Mouse (Mus musculus): ENCODE measurements around the gene Snd1.

Snd1 gene

DNA sequence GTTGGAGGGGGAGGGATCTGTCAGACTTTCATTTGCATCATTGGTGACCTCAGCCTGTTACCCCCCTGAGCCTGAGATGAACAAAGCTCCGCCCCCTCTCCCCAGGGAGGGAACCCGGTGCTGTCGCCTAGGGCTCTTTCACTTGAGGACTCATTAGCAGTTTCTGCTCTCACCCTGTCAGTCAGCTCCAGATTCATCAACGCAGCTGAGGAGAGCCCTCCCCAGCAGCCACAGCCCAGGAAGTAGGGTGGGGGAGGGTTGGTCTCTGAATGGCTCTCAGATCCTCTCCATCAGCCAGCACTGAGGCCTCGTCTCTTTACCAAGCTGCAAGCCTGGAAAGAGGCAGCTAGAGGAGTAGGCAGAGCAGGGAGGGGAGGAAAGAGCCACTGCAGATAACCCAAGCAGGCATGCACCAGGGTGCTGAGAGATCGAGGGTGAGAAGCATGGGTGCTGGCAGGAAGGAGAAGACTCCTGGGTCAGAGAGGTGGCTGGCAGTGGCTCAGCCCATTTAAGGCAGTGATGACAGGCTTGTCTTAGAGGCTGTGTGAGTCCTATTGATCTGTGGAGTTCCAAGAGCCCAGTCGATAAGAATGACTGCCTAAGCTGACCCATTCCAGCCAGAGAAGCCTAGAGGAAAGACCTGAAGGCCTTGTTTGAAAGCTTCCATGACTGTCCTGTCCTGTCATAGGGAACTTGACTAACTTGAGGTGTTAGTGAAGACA lies 403.2 kb downstream of the Snd1 start:
- peak; percentile 92 for DNase-seq

DNA sequence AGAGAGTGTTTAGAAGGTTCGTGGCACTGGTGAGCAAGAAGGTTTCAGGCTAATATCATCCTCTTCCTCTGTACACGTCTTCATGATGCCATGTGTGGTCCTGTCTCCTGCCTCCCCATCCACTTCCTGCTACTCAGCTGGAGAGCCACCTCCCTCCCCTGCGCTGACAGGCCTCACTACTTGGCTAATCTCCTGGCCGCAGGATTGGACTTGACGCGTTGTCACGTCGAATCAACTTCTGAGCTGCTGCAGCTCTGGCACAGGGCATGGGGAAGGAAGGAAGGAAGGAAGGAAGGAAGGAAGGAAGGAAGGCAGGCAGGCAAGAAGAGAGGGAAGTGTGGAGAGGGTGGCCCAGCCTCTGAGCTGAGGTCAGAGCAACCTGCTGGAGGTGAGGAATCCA lies 404.4 kb downstream of the Snd1 start:
- DNase-seq, result no peak

GRCm38 (mm10) chr6:28880909-28881308 lies 406.0 kb downstream of the Snd1 start:
- peak; percentile 94 for DNase-seq

DNA sequence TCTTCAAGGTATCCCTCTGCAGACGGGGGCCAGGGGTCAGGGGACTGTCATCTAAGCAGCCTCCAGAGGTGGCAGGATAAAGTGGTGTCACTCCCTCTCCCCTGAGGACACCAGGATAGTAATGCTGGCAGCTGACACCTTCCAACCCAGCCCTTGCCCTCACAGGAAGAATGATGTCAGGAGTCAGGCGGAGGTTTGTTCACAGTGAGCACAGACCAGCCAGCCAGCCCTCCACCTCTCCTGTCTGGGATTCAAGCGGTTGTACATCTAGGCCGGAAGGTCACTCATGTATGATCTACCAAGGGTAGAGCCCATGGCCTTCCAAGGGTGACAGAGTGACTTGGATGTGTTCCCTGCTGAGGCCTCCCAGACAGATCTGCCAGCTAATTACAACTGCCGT lies 408.6 kb downstream of the Snd1 start:
- peak; percentile 95 for DNase-seq

DNA sequence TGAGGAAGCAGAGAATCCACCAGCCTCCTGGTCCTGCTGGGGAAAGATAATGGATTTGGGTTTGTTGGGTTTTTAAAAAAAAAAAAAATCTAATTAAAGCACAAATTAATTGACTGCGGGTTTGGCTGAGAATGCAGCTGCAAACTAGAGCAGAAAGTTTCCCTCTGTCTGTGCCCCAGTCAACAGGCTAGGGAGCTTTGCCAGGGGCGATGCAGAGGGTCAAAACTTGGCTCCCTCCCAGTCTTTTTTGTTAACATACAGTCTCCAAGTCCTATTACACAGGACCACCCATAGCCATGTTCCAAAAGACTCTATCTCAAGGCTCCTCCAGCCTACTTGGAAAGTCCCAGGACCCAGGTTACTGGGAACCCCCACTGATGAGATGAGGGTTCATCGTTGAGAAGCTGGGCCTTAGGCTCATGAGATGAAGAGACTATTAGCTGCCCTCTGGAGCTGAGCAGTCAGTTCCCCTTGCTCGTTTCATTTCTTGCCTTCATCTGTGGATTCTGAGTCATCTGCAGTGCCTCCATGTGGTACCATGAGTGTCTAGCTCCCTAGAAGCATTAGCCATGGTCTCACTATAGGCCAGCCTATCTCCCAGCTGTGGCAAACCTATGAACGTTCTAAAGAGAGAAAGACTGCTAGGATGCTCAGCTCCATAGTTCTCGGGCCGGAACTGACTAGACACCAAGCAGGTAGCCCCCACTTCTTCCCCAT lies 411.9 kb downstream of the Snd1 start:
- no peak for DNase-seq

- no peak for DNase-seq
These were observed 415.5 kb downstream of the Snd1 start for GRCm38 (mm10) chr6:28890426-28890825.

- no peak for DNase-seq
These were observed 416.5 kb downstream of the Snd1 start for GRCm38 (mm10) chr6:28891480-28891879.

DNA sequence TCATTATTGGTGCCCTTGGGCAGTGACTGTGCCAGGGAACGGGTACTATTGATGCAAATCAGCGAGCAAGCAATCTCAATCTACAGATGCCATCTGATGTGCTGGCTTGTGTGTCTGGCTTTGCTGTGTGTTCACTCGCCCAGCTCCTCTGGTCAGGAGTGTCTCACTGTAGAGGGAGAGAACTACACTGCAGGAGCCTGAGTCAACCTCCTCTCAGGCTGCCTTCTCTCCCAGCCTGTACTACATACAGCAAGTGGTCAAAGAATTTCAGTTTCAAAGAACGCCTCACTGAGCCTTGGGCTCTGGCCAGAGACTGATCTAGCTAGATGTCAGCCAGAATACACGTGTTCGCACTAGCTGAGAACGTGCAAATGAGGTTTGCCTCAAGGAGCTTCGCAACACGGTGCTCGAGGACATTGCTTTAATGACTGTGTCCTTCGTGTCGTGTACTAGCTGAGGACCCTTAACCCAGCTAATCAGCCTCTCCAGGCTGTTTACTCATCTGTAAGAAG lies 420.1 kb downstream of the Snd1 start:
- no peak for DNase-seq

- peak; percentile 96 for DNase-seq
These were observed 420.8 kb downstream of the Snd1 start for GRCm38 (mm10) chr6:28895726-28896125.

DNA sequence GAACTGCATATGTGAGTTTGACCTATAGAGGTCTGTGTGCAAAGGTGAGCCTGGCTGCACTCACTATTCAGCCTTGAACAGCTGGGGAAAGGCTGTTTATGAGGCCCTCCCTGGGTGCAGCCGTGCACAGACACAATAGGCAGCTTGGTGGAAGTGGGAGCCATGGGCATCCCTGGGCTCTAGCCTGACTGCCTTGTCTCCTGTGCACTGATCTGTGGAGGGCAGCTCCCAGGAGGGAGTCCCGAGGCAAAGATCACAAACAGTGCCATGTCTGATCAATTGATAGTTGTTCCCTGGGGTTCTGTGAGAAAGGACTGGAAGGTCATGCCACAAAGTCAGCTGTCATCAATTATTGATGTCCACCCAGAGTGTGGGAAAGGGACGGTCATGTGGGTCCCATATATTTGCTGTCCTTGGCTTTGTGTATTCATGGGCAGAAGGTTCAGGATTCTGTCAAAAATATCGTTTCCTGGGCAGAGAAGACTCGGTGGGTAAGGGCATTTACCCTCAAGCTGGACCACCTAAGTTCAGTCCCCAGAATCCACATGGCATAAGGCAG lies 421.9 kb downstream of the Snd1 start:
- no peak for DNase-seq

GRCm38 (mm10) chr6:28897326-28898085 lies 422.6 kb downstream of the Snd1 start:
- DNase-seq, result no peak

GRCm38 (mm10) chr6:28898836-28899235 lies 423.9 kb downstream of the Snd1 start:
- DNase-seq, result peak; percentile 94

GRCm38 (mm10) chr6:28902573-28902972 lies 427.6 kb downstream of the Snd1 start:
- DNase-seq, result no peak

- no peak for DNase-seq
These were observed 429.5 kb downstream of the Snd1 start for GRCm38 (mm10) chr6:28904417-28904816.

DNA sequence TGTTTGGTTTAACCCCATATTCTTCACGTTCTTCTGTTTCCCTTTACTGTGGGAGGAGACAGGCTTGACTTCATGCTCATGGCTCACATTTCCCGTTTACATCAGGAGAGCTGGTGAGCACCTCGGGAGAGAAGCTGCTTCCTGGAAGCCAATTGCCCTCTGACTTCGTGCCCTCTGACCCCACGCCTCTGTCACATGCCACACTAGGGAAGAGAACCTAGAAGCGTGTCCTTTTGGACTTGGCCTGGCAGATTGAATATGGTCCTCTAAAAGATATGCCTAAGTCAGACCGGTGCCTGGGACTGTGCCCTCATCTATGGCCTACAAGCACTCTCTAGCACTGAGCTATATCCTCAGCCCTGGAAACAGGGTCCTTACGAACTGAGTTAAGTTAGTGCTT lies 430.4 kb downstream of the Snd1 start:
- DNase-seq, result no peak

GRCm38 (mm10) chr6:28909866-28910265 lies 434.9 kb downstream of the Snd1 start:
- no peak for DNase-seq

GRCm38 (mm10) chr6:28914981-28915380 lies 440.0 kb downstream of the Snd1 start:
- no peak for DNase-seq

GRCm38 (mm10) chr6:28916630-28917029 lies 441.7 kb downstream of the Snd1 start:
- no peak for DNase-seq

GRCm38 (mm10) chr6:28919346-28919745 lies 444.4 kb downstream of the Snd1 start:
- DNase-seq, result no peak

DNA sequence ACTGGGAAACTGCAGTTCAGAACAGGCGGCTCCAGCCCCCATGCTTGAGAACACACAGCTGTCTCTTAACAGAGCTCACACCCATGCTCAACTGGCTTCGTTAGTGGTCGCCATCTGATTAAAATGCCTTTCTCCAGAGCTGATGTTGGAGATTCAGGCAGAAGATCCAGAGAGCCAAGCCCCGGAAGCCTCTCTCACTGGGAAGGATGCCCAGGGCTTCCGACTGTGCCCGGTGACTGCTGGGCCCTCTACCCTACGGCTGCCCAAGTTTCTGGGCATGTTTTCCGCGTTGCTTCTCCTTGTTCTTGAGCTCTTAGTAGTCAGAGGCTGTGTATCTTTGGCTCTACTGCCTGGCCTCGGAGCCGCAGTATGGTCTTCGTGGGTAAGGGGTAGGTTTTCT lies 447.4 kb downstream of the Snd1 start:
- DNase-seq, result no peak

DNA sequence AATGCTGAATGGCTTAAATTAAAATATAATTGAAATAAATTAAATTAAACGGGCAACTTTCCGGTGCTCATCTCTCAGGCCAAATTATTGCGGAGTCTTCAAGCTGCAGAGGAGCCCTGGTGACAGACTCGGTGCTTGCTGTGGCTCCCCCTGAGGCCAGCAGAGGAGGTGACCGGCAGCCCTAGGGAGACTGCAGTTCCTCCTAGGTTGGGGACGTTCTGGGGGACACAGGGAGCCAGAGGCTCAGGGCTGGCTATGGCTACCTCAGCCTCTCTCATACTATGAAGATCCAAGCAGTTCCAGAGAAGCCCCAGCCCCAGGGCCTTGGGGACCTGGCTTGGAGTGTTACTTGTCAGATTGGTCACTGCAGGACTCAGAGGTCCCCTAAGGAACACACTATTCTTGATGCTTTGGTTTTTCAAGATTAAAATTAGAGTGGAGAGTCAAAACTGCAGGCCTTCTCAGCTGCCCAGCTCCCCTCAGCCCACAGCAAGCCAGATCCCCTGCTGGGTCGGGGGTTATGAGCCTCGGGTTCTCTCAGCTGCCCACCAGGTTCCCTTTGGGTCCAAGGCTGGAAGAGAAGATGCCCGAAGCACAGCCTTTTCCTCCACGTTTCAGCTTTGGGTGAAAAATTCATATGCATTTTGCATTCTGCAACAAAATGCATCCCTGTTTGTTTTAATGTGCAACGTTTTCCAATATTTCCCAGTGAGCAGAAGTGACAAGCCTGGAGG lies 448.3 kb downstream of the Snd1 start:
- DNase-seq, result no peak

GRCm38 (mm10) chr6:28923837-28924236 lies 448.9 kb downstream of the Snd1 start:
- no peak for DNase-seq

DNA sequence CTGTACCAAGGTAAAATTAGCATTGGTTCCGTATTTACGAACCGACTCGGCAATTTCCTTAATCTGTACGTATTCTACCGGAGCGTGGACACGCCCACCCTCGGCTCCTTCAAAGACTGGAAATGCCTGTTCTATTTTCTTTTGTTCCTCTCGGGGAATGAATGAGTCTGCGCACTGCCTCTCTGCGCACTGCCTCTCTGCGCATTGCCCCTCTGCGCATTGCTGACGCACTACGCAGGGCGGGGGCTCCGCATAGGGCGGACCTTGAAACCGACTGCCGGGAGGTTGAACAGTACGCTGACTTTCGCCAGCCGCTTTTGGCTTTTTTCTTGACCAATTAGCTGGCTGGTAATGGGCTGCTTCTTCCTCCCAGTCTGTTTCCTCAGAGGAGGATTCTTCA lies 453.0 kb downstream of the Snd1 start:
- peak; percentile 41 for DNase-seq
